Mouse (Mus musculus) urinary bladder, postnatal 10 days (tissue): ENCODE data around the gene Hspa4l.
"Not testable (repeated sequence)": the region's sequence is repeated elsewhere in the genome, so short reads cannot be mapped to it uniquely, and the experiment has no call there.

Experiments
- DNase-seq: peaks from one replicate; pipeline ENCODE4 v3.0.0; 2022; ENCODE audit warnings: low spot score

The Hspa4l gene

GRCm38 (mm10) chr3:40813275-40813674 lies 69.0 kb downstream of the Hspa4l start:
- DNase-seq = no peak

GRCm38 (mm10) chr3:40845521-40845920 lies 101.2 kb downstream of the Hspa4l start:
- not testable (repeated sequence) for DNase-seq
